Mouse (Mus musculus) NIH3T3 (cell line): ENCODE measurements around the gene Grap2.
A peak's percentile ranks its signal among the peaks of the same experiment; 100 is the strongest.

ENCODE experiments used
- DNase-seq: peaks from one replicate; pipeline ENCODE4 v3.0.0-alpha.2; 2012; ENCODE audit warnings: low read depth

Gene Grap2

DNA sequence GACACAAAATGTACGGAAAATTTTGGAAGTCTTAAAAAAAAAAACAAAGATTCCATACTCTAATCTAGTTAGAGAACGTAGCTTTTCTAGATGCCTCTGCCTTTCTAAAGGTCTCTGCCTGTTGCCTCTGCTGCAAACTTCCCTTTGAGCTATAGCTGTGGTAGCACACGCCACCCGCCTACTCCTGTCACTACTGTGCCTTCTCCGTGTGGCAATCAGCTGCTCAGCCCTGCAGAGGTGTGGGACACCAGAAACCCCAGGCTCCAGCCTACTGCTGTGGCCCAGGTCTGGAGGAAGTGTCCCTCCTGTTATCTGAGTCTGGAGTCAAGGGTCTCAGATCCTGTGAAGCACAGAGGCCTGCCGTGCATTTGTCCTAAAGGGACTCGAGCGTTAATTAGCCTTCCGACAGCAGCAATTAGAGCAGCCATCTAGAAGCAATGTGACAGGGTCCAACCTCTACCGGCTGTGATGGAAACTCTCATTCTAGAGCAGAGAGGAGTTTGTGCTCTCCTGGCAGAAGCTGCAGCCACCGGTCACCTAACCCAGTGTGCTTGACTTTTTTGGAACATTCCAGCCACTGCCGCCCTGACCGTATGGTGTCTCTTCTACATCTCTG, 64.5 kb downstream of the Grap2 start:
- no peak for DNase-seq

DNA sequence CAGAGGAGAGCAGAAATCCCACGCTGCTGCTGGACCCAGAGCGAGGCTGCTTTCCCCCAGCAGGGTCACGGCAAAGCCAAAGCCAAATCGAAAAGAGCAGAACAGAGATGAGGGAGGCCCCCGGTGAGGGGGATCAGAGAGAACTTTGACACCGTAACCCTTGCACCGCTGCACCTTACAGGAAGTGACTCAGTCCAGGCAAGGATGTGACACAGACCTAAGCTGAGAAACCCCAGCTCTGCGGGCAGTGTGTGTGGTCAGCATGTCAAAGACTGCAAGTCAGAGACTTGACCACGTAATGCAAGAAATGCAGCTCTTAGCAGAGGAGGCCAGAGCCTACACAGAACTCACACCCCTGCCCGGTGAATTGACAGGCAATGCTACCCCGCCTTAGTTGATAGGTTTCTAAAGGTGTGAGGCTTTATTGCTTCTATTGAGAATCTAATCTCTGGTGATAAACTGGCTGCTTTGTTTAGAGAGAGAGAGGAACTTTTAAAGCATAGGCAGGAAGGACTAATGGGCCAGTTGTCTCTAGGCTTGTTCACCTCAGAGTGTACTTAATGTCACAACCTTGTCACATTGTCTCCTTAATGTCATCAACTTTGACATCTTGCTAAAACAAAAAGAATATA, 66.8 kb downstream of the Grap2 start:
- DNase-seq = no peak

DNA sequence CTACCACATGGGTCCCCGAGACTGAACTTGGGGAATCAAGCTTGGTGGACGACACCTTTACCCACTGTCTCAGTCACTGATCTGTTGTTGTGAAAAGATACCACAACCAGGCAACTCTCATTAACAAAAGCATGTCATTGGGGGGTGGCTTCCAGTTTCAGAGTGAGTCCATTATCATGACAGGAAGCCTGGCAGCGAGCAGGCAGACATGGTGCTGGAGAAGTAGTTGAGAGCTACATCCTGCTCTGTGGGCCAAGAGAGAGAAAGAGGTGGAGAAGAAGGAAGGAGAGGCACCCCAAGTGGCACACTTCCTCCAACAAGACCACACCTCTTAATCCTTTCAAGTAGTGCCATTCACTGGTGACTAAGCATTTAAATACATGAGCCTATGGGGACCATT, 67.5 kb downstream of the Grap2 start:
- no peak for DNase-seq

DNA sequence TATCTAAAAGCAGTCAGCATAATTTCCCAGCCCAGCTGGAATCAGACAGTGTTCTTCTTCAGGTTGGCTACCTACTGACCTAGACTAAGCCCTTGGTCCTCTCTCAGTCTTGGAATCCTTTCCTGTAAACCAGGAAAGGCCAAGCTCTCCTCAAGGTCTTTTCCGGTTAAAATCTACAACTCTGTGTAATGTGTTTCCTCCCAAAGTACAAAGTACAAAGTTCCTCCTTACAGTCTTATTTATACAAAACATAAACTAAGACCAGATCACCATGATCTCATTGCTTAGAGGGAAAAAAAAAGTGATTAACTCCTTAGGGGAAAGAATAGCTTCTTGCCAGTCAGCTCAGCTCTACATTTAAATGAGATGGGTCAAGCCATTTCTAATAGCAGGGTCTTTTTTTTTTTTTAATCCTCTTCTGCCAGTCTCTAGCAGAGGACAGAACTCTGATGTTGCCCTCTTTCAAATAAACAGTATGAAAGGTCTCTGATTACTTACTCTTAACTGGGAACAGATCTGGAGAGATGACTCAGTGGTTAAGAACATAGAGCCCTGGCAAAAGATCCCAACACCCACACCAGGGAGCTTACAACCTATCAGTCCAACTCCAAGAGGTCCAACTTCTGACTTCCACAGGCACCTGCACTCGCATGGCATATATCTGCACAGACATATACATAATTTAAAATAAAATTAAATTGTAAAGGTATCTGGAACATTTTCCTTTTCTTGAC, 69.5 kb downstream of the Grap2 start:
- DNase-seq = peak; percentile 71

DNA sequence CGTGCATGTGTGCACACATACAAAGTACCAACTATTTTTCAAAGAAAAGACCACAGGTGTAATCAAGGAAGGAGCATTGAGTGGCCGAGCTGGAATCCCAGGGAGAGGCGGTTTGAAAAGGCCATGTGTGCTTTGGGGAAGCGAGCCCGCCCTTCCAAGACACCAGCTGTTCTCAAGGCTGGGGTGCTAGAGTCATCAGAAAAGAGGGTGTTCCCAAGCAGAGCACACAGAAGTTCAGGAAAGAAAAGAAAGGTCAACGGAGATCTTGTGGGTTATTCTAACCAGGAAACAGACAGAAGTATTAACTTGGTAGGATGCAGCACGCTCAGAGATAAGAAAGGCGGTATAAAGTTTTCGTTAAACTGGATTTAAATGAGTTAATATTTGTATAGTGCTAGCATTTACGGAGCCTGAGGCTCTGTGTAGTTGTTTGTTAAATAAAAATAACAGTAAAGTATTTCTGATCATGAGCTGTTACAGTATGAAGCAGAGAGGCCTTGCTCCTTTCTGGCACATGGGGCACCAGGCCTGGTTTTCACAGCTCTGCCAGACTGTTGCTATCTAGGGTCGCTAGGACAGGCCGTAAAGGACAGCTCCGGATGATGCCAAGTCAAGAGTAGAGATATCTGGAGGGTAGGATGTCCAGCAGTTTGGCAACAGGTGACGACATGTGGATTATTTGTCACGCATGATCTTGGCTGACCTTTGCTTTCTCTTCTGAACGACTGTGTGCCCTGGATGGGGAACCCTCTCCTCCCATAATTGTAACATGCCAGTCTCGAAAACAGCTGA, 72.8 kb downstream of the Grap2 start:
- DNase-seq = no peak

DNA sequence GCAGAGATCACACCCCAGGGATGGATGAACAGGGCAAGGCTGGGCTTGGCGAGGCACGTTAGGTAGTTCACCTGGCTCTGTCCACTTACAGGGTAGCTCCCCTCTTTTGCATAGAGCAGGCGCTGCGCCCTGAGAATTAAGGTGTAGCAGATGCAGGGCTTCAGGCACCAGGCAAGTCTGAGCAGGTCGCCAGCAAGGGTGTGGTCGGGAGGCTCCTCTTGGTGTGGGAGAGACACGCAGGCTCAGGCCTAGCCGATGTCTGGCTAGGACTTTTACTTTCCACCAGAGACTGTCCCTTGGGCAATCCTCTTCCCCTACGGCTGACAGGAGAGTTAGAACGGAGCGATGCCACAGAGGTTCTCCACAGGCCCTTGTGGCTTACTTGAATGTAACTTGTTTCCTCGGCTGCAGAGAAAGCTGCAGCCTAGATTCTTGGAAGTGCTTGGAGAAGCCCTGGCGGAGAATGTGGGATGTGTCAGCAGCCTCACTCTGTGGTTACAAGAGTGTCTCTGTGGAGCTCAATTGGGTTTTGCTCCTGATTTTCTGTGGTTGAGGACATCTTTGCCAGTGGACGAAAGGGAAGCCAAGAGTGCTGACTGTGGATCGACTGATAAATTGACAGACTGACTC, 76.7 kb downstream of the Grap2 start:
- peak; percentile 76 for DNase-seq

DNA sequence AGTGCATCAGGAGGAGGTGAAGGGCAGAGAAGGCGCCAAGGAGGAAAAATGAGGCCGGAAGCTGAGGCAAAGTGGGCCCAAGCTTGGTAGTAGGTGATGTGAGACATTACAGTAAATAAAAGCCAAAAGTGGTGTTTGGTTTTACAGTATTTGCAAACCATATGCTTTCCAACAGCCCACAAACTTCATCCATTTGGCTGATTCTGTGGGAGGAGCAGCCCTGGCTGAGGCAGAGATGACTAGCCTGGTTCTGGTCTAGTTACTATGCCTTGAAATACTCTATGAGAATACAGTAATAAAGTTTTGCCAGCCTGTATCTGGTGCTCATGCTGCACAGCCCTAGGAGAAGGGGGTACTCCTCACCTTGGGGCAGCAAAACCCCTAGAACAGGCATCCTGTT, 78.0 kb downstream of the Grap2 start:
- DNase-seq = no peak

DNA sequence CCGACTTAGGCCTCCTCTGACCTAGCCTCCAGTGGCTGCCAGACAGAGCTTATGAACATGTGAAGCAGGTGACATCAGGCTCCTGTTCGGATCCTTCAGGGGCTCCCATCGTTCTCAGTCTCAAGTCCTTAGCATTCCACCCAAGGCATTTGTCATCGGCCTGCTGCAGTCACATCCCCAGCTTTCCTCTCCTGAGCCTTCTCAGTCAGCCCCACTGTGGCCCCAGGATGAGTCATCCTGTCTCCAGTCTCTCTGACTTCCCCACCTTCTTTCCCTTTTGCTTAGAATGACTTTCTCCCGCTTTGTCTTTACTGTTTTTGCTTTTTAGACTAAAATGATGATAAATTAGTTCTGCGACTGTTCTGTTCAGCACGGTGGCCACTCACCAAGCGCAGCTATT, 81.5 kb downstream of the Grap2 start:
- peak; percentile 72 for DNase-seq

DNA sequence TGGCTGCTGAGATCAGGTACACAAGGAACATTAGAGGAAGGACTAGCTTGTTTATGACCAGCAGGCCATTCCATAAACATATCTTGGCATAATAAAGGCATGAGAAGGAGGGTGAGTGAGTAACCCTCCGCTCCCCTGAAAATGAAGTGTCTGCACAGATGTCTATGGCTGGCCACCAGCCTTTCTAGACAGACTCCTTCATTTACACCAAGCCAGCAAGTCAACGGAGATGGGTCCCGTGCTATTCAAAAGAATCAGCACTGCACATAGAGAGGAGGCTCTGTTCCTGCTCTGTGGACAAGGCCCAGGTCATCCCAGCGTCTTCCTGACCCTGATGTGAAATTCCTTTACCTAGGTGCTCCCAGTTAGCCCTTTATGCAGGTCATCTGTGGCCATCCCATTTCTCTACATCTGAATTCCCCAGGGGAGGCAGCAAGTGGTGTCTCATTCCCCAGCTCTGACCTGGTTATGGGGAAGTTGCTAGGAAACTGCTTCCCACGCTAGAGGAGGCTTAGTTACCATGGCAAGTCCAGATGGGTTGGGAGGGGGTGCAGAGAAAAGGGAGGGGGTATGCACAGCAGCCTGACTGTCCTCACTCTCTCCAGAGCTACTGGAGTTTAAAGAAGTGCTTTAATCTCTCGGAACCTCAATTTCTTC, 86.5 kb downstream of the Grap2 start:
- DNase-seq = no peak

DNA sequence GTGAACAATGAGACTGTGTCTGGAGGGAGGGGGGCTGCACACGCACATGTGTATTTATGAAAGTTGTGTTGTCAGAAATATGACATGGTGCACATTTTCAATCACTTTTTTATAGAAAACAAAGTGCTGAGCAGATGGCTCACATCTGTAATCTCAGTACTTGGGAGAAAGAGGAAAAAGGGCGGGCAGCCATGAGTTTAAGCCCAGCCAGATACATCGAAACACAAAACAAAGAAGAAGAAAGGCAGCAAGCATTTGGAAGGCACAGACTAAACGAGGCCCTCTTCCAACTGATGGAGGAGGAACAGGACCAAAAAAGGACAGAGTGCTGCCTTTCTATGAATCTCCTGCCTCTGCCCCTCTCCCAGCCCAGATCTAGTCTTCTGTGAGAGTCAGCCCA, 88.6 kb downstream of the Grap2 start:
- no peak for DNase-seq

DNA sequence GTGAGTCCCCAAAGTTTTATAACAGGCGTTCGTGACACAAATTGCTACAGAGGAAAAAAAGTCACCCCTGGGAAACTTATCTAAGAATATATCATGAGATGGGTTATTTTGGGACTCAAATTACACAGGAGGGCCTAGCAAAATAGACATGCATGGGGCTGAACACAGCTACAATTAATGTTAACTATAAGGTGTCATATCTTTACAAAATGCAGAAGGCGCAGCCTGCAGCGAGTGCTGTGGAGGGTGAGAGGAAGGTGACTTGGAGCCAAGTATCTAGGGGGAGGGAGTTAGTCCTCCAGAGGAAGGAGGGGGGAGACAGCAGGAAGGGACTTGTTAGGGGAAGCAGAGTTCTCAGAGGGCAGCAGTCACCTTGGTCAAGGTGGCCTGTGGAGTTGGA, 92.0 kb downstream of the Grap2 start:
- no peak for DNase-seq

DNA sequence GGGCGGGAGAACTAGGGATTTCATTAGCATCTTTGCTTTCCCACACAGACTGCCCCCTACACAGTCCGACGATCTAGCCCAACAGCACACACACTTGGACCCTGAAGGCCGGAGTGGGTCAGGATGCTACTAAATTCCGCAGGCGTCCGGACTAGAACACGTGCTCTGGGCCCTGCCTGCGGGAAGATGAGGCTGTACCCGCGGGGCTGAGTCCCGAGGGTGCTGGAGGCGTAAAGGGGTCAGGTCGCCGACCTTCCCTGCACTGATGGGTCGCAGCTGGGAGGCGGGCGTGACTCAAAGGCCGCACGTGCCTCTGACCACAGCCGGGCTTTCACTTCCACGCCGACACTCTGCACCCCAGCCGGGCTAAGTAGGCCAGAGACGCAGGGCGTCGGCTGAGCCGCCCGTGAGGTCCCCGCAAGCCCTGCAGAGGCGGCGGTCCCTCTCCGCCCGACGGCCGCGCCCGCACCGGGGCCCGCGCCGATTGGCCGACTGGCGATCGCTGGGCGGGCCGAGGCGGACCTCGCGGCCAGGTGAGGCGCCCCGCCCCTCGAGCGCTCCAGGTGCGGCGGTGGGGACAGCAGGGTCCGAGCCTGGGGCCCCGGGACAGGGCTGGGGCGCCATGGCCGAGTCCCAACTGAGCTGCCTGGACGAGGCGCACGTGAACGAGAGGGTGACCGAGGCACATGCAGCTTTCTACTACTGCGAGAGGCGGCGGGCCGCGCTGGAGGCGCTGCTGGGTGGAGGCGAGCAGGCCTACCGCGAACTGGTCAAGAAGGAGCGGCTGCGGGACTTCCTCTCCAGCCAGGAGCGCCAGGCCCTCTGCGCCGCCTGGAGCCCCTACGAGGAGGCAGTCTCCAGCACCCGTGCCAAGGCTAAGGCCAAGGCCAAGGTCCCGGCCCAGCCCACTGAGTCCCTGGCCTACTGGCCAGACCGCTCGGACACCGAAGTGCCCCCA, 99.2 kb downstream of the Grap2 start, which contains the start of gene Fam83f:
TSS of gene Fam83f (plus strand) at position 553 of the 958 bp plus-strand sequence.
- DNase-seq = no peak

DNA sequence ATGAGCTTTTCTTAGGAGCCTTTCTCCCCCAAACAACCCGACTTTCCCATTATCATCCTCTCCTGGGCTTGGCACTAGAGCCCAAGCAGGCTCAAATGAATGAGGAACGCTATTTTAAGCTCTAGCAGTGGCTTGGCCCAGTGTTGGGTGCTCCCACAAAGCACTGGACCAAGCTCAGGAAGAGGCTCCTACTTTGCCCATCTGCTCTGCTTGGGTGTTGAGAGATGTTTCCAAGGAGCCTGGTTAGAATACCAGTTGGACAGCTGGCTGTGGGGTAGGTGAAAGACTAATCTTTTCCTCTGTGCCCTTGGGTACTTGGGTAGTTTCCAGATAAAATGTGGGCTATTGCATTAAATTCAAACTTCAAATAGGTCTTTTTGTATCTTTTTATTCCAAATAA, 100.4 kb downstream of the Grap2 start:
- DNase-seq = no peak

DNA sequence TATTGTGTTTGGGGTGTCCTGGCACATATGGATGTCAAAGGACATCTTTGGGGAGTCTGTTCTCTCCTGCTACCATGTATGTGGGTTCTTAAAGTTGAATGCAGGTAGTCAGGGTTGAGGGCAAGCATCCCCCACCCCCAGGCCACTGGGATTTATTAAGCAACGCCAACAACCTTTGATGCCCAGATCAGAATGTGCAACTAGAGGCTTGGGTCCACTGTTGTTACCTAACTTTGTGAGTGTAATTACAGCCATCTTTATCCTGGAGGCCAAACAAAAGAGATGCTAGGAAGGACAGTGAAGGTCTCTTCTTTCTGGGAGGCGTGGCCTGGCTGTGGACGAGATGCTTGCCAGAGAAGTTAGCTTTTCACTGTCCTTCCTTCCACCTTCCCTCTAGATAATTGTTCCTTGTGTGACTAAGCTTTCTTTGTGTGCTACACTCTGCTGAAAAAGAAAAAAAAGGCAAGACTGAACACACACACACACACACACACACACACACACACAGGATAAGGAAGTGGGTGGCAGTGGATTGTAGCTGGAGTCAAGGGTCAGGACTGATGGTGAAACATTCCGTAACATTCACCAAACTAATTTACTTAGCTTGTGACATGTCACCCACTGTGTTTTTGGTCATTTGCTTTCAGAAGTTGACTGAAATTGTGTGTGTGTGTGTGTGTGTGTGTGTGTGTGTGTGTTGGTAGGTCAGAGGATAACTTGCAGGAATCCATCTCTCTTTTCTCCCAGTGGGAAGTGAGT, 101.1 kb downstream of the Grap2 start:
- DNase-seq = peak; percentile 71

DNA sequence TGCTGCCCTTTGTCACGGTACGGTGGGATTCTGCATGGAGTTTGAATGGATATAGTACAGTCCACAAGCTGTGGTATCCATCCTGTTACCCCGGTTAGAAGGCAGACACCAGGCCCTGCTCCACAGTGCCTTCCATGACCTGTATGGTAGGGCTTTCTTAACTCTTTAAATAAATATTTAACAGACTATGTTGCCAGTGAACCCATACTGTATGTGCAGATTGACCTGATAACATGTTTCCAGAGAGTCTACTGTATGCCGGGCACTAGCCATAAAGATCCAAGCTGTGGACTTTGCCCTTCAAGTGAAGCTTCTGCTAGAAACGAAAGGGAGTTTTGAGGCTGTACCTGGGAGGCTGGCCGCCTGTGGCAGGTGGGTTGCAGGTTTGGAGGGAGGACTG, 102.3 kb downstream of the Grap2 start:
- no peak for DNase-seq

DNA sequence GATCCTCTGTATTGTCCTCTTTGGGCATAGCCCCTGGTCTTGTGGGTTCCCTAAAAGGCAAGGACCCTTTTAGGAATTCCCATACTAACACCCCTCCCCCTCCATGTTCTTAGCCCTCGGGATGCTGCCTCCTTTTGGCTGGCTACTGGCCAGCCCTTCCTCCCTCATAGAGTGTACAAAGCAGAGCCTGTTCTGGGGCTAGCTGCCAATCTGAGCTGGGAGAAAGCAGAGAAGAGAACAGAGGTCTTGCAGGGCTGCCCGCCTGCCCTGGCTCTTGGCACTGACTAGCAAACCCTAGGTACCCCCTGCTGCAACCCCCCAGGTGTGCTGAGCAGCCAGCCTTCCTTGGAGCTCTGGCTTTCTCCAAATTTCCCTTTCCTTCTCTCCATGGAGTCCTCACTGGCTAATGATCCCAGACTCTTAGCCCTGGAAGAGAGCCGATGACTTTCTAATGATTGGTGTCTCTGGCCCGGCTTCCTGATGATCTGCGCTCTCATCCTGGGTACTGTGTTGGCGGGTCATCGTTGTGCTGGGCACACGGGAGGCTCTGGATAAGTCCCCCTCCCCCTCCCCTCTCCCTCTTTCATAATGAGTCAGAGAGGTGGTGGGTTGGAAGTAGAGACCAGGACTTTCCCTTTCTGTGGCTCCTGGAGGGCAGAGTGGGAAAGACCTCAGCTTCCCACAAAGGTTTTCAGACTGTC, 107.3 kb downstream of the Grap2 start:
- peak; percentile 90 for DNase-seq

DNA sequence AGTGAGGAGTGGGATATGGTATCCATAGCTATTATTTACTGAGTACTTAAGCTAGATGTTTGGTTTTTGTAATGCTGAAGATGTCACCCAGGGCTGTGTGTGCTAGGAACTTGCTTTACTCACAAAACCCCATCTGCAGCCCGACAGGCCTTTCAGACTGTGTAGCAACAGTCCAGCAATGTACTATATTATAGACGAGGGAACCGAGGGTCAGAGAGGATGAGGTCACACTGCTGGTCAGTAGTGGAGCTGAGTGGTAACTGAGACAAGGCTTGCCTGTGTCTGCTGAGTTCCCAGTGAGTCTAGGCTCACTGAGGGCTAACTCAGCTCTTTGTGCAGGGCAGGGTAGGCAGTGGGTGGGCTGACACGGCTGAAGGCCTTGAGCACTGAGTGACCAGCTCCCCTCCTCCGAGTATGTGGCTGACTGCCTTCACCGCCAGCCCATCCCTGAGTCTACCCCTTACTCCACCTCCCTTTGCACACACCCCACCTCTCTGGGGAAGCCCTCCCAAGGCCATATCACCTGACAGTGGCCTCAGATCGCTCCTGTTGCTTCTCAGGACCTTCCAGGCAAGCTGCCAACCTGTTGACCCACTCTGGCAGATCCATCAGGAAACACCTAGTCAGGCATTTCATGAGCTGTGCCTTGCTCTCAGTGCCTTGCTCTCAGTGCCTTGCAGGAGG, 108.1 kb downstream of the Grap2 start:
- peak; percentile 63 for DNase-seq

DNA sequence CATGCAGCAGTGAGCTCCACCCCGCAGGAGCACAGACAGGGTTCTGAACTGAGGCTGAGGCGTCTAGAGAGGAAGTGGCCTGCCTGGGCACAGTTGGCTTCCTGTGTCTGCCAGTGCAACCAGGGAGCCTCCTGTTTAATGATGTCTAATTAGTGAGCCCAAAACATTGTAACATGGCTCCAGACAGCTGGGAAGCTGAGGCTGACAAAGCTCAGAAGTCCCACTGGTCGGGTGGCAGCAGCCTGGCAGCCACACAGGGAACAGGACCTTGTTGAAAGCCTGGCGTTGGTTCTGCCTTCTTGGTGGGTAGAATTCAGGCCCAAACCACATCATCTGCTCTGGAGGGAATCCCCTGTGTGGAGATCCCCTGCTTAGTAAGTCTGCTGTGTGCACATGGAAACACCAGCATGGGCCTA, 109.1 kb downstream of the Grap2 start:
- no peak for DNase-seq
